Mouse (Mus musculus) lung, embryonic 14.5 days (tissue): ENCODE results near the gene Dcaf6. TPM values are rescaled to one million over a fixed set of nuclear protein-coding genes. Genes with fewer than 3 reads are reported as not detected.

Experiments used
- ATAC-seq: fragments of 200-750 bp; cut with Nextera tagmentation; 2 replicates; pipeline ENCODE4 v1.8.0; 2017; ENCODE audit warnings: mild to moderate bottlenecking, moderate TSS enrichment, moderate library complexity; ENCODE audit not compliant: insufficient read depth
- DNase-seq: peaks from one replicate; pipeline ENCODE4 v3.0.0-alpha.2; 2015
- H3K27ac ChIP-seq: fragments of 300-500 bp; sonication (generic); 2 replicates; pipeline ENCODE4 v1.5.1; 2014; ENCODE audit warnings: low read depth, mild to moderate bottlenecking, moderate library complexity
- H3K27me3 ChIP-seq: fragments of 300-500 bp; sonication (generic); 2 replicates; pipeline ENCODE4 v1.6.1; 2014; ENCODE audit warnings: low read length, control low read depth; ENCODE audit not compliant: insufficient read depth
- H3K36me3 ChIP-seq: fragments of 300-500 bp; sonication (generic); 2 replicates; pipeline ENCODE4 v1.6.1; 2014; ENCODE audit warnings: control low read depth; ENCODE audit not compliant: insufficient read depth
- H3K4me1 ChIP-seq: fragments of 300-500 bp; sonication (generic); 2 replicates; pipeline ENCODE4 v1.6.1; 2014; ENCODE audit warnings: antibody characterized with exemption, control low read depth; ENCODE audit not compliant: insufficient read depth
- H3K4me2 ChIP-seq: fragments of 300-500 bp; sonication (generic); 2 replicates; pipeline ENCODE4 v1.6.1; 2014; ENCODE audit warnings: mild to moderate bottlenecking
- H3K4me3 ChIP-seq: fragments of 300-500 bp; sonication (generic); 2 replicates; pipeline ENCODE4 v1.5.1; 2014; ENCODE audit warnings: low read depth, low read length
- H3K9ac ChIP-seq: fragments of 300-500 bp; sonication (generic); 2 replicates; pipeline ENCODE4 v1.6.1; 2014
- H3K9me3 ChIP-seq: fragments of 300-500 bp; sonication (generic); 2 replicates; pipeline ENCODE4 v1.6.1; 2016; ENCODE audit warnings: low read depth, low read length, control low read depth
- CTCF ChIP-seq: IDR thresholded peaks from 2 replicates; pipeline ENCODE4 v1.5.1; 2016; ENCODE audit warnings: antibody characterized with exemption, low read depth
- WGBS: fragments of 180-500 bp; shearing (Covaris S2); extraction: QIAGEN DNeasy Blood & Tissue Kit; methylation state at CpG from one replicate; pipeline ENCODE4 v1.1.7; 2014; 5-methylcytosine and 5-hydroxymethylcytosine counted together
- polyA plus RNA-seq: library from polyadenylated mRNA; unstranded; fragments of >200 nt; fragmentation: Nextera tagmentation; extraction: Ambion mirVana; gene quantifications from 2 replicates; pipeline ENCODE4 v1.2.1, GENCODE M21; 2014

Dcaf6 gene
- polyA plus RNA-seq, 1 experiment from 2014 or later, result 12.7 TPM

- no peak for ATAC-seq
- no peaks in the 10 kb centered on the region for H3K9me3 ChIP-seq
- H3K4me1 ChIP-seq, result no peaks in the 10 kb centered on the region
- H3K9ac ChIP-seq, result no peak overlapping the region
- 80% methylated on average over 1 of the region's 1 CpGs for whole genome bisulfite sequencing
- TF ChIP-seq CTCF, result no peak
- no peaks in the 10 kb centered on the region for H3K36me3 ChIP-seq
- DNase-seq, result no peak
- H3K27me3 ChIP-seq, result no peaks in the 10 kb centered on the region
- no peak overlapping the region for H3K4me3 ChIP-seq
- H3K4me2 ChIP-seq, result no peak overlapping the region
- H3K27ac ChIP-seq, result no peak overlapping the region
These were observed 11.2 kb upstream of the Dcaf6 start for GRCm38 (mm10) chr1:165471490-165471889.

GRCm38 (mm10) chr1:165469717-165470116 is 9.4 kb upstream of the Dcaf6 start:
- Histone ChIP-seq H3K4me3 (no peak overlapping the region), H3K9me3 (no peaks in the 10 kb centered on the region), H3K4me1 (no peaks in the 10 kb centered on the region), H3K4me2 (no peak overlapping the region), H3K27me3 (no peaks in the 10 kb centered on the region), H3K9ac (no peak overlapping the region), H3K27ac (no peak overlapping the region), H3K36me3 (no peaks in the 10 kb centered on the region)
- no peak for TF ChIP-seq CTCF
- ATAC-seq (no peak), DNase-seq (no peak)

- Histone ChIP-seq H3K27ac (no peak overlapping the region), H3K4me1 (no peaks in the 10 kb centered on the region), H3K36me3 (no peaks in the 10 kb centered on the region), H3K4me2 (no peak overlapping the region), H3K9me3 (no peaks in the 10 kb centered on the region), H3K27me3 (no peaks in the 10 kb centered on the region), H3K9ac (no peak overlapping the region), H3K4me3 (no peak overlapping the region)
- no peak for TF ChIP-seq CTCF
- ATAC-seq, result no peak
- no peak for DNase-seq
These were observed 8.7 kb upstream of the Dcaf6 start for GRCm38 (mm10) chr1:165468971-165469370.

- 65% methylated on average over 3 of the region's 3 CpGs for WGBS
- no peak for ATAC-seq
These were observed 4.3 kb upstream of the Dcaf6 start for GRCm38 (mm10) chr1:165464574-165464973.

GRCm38 (mm10) chr1:165462861-165463260 is 2.6 kb upstream of the Dcaf6 start:
- 59% methylated on average over 1 of the region's 1 CpGs for WGBS
- Histone ChIP-seq H3K9me3 (no peaks in the 10 kb centered on the region), H3K4me3 (no peak overlapping the region), H3K9ac (no peak overlapping the region), H3K36me3 (no peaks in the 10 kb centered on the region), H3K4me2 (no peak overlapping the region), H3K27me3 (no peaks in the 10 kb centered on the region), H3K4me1 (no peaks in the 10 kb centered on the region), H3K27ac (no peak overlapping the region)
- no peak for ATAC-seq
- TF ChIP-seq CTCF, result no peak
- no peak for DNase-seq

More at GRCm38 (mm10) chr1:165464574-165464973, 4.3 kb upstream of the Dcaf6 start:
- Histone ChIP-seq H3K4me1 (no peaks in the 10 kb centered on the region), H3K4me3 (no peak overlapping the region), H3K4me2 (no peak overlapping the region), H3K9ac (no peak overlapping the region), H3K36me3 (no peaks in the 10 kb centered on the region), H3K9me3 (no peaks in the 10 kb centered on the region), H3K27ac (no peak overlapping the region), H3K27me3 (no peaks in the 10 kb centered on the region)
- no peak for DNase-seq
- TF ChIP-seq CTCF, result no peak

GRCm38 (mm10) chr1:165461681-165462080 is 1.4 kb upstream of the Dcaf6 start:
- Histone ChIP-seq H3K4me2 (peak overlapping the region; percentile 85), H3K27ac (peak overlapping the region; percentile 83), H3K4me1 (0 out of 2 replicates have a peak, but pooled peaks cover under 1% of the 10 kb centered on the region), H3K9me3 (no peaks in the 10 kb centered on the region), H3K36me3 (no peaks in the 10 kb centered on the region), H3K27me3 (no peaks in the 10 kb centered on the region), H3K4me3 (peak overlapping the region; percentile 94), H3K9ac (peak overlapping the region; percentile 71)
- 1% methylated on average over 9 of the region's 9 CpGs for WGBS
- DNase-seq, result no peak
- ATAC-seq, result no peak
- no peak for TF ChIP-seq CTCF

- peak; percentile 57 for TF ChIP-seq CTCF
- H3K27ac ChIP-seq, result peak overlapping the region; percentile 95
- 0 out of 2 replicates have a peak, but pooled peaks cover 3% of the 10 kb centered on the region for H3K4me1 ChIP-seq
- no peaks in the 10 kb centered on the region for H3K27me3 ChIP-seq
- H3K4me2 ChIP-seq, result peak overlapping the region; percentile 85
- no peaks in the 10 kb centered on the region for H3K9me3 ChIP-seq
- peak; percentile 96 for ATAC-seq
- no peaks in the 10 kb centered on the region for H3K36me3 ChIP-seq
- WGBS, result under 1% methylated on average over 41 of the region's 41 CpGs
- peak; percentile 100 for DNase-seq
- peak overlapping the region; percentile 94 for H3K4me3 ChIP-seq
- H3K9ac ChIP-seq, result peak overlapping the region; percentile 71
These were observed 614 bp upstream of the Dcaf6 start for GRCm38 (mm10) chr1:165460801-165461377.
